Mouse (Mus musculus): Measurements from ENCODE around the gene Calm1.
A peak's percentile ranks its signal among the peaks of the same experiment; 100 is the strongest.

- TF ChIP-seq POLR2A (IDR thresholded peaks at IDR 0.05; ENCODE audit: extremely low read depth, insufficient read depth, low read length) = peak; percentile 100
- TF ChIP-seq CTCF (IDR thresholded peaks at IDR 0.05; ENCODE audit: extremely low read depth, insufficient read depth, low read length) = no peak
Observed at GRCm38 (mm10) chr12:100198967-100199660, at the start of gene Calm1.
